Mouse (Mus musculus): ENCODE results near the gene Setd3. TPM values are rescaled to one million over a fixed set of nuclear protein-coding genes. Genes with fewer than 3 reads are reported as not detected.

Gene Setd3
- polyA plus RNA-seq, 1 experiment from 2014 or later = 81.5 TPM

GRCm38 (mm10) chr12:108163706-108164105, 15.4 kb downstream of the Setd3 start:
- Histone ChIP-seq H3K36me3 (replicated peaks) (peaks cover 57% of the 10 kb centered on the region), H3K27me3 (replicated peaks; ENCODE audit: low read depth, poor library complexity, severe bottlenecking) (no peaks in the 10 kb centered on the region)
- WGBS = 89% methylated on average over 3 of the region's 3 CpGs

GRCm38 (mm10) chr12:108162036-108162435, 17.1 kb downstream of the Setd3 start:
- 91% methylated on average over 1 of the region's 1 CpGs for WGBS
- H3K9me3 ChIP-seq = no peaks in the 10 kb centered on the region
- peak; percentile 19 for DNase-seq (ENCODE audit: low spot score)
- H3K27me3 ChIP-seq (replicated peaks; ENCODE audit: low read depth, poor library complexity, severe bottlenecking) = no peaks in the 10 kb centered on the region
- no peak overlapping the region for H3K4me3 ChIP-seq
- no peaks in the 10 kb centered on the region for H3K4me1 ChIP-seq
- no peak overlapping the region for H3K27ac ChIP-seq (replicated peaks)
- peaks cover 72% of the 10 kb centered on the region for H3K36me3 ChIP-seq (replicated peaks)

More at GRCm38 (mm10) chr12:108163706-108164105, 15.4 kb downstream of the Setd3 start:
- H3K9me3 ChIP-seq = no peaks in the 10 kb centered on the region
- peaks cover 2% of the 10 kb centered on the region; the same call in 1 of the 2 replicates for H3K4me1 ChIP-seq
- no peak for DNase-seq (ENCODE audit: low spot score)
- no peak overlapping the region for H3K27ac ChIP-seq (replicated peaks)
- H3K4me3 ChIP-seq = no peak overlapping the region

GRCm38 (mm10) chr12:108159863-108160262, 19.3 kb downstream of the Setd3 start:
- Histone ChIP-seq H3K9me3 (no peaks in the 10 kb centered on the region), H3K4me3 (no peak overlapping the region), H3K27ac (replicated peaks) (no peak overlapping the region), H3K27me3 (replicated peaks; ENCODE audit: low read depth, poor library complexity, severe bottlenecking) (no peaks in the 10 kb centered on the region), H3K36me3 (replicated peaks) (peaks cover 91% of the 10 kb centered on the region), H3K4me1 (no peaks in the 10 kb centered on the region)
- DNase-seq (ENCODE audit: low spot score) = no peak

GRCm38 (mm10) chr12:108152743-108153142, 26.4 kb downstream of the Setd3 start:
- Histone ChIP-seq H3K27ac (replicated peaks) (no peak overlapping the region), H3K27me3 (replicated peaks; ENCODE audit: low read depth, poor library complexity, severe bottlenecking) (no peaks in the 10 kb centered on the region), H3K4me3 (no peak overlapping the region), H3K36me3 (replicated peaks) (peaks cover 83% of the 10 kb centered on the region), H3K4me1 (no peaks in the 10 kb centered on the region), H3K9me3 (no peaks in the 10 kb centered on the region)
- WGBS = 93% methylated on average over 2 of the region's 2 CpGs
- DNase-seq (ENCODE audit: low spot score) = no peak

- Histone ChIP-seq H3K4me3 (no peak overlapping the region), H3K27me3 (replicated peaks; ENCODE audit: low read depth, poor library complexity, severe bottlenecking) (no peaks in the 10 kb centered on the region), H3K36me3 (replicated peaks) (peaks cover 79% of the 10 kb centered on the region), H3K4me1 (no peaks in the 10 kb centered on the region), H3K9me3 (no peaks in the 10 kb centered on the region), H3K27ac (replicated peaks) (no peak overlapping the region)
- DNase-seq (ENCODE audit: low spot score) = no peak
- WGBS = 82% methylated on average over 3 of the region's 3 CpGs
These were observed 29.4 kb downstream of the Setd3 start for GRCm38 (mm10) chr12:108149764-108150163.

GRCm38 (mm10) chr12:108145198-108145597, 33.9 kb downstream of the Setd3 start:
- WGBS = 95% methylated on average over 3 of the region's 3 CpGs
- Histone ChIP-seq H3K36me3 (replicated peaks) (peaks cover 68% of the 10 kb centered on the region), H3K27ac (replicated peaks) (no peak overlapping the region), H3K4me1 (no peaks in the 10 kb centered on the region), H3K4me3 (no peak overlapping the region), H3K27me3 (replicated peaks; ENCODE audit: low read depth, poor library complexity, severe bottlenecking) (no peaks in the 10 kb centered on the region), H3K9me3 (no peaks in the 10 kb centered on the region)
- DNase-seq (ENCODE audit: low spot score) = no peak

GRCm38 (mm10) chr12:108143624-108144498, 35.3 kb downstream of the Setd3 start:
- Histone ChIP-seq H3K9me3 (no peaks in the 10 kb centered on the region), H3K27me3 (replicated peaks; ENCODE audit: low read depth, poor library complexity, severe bottlenecking) (no peaks in the 10 kb centered on the region), H3K36me3 (replicated peaks) (peaks cover 71% of the 10 kb centered on the region), H3K4me3 (no peak overlapping the region), H3K27ac (replicated peaks) (no peak overlapping the region), H3K4me1 (no peaks in the 10 kb centered on the region)
- DNase-seq (ENCODE audit: low spot score) = no peak
- WGBS = 93% methylated on average over 5 of the region's 5 CpGs

GRCm38 (mm10) chr12:108135610-108136208, 43.4 kb downstream of the Setd3 start:
- H3K36me3 ChIP-seq (replicated peaks) = peaks cover 61% of the 10 kb centered on the region
- H3K27me3 ChIP-seq (replicated peaks; ENCODE audit: low read depth, poor library complexity, severe bottlenecking) = no peaks in the 10 kb centered on the region
- H3K4me3 ChIP-seq = no peak overlapping the region
- WGBS = 82% methylated on average over 6 of the region's 6 CpGs
- no peaks in the 10 kb centered on the region for H3K9me3 ChIP-seq
- H3K4me1 ChIP-seq = peaks cover 11% of the 10 kb centered on the region
- no peak for DNase-seq (ENCODE audit: low spot score)
- no peak overlapping the region for H3K27ac ChIP-seq (replicated peaks)

- Histone ChIP-seq H3K27ac (replicated peaks) (no peak overlapping the region), H3K9me3 (no peaks in the 10 kb centered on the region; the same call in 1 of the 2 replicates), H3K27me3 (replicated peaks; ENCODE audit: low read depth, poor library complexity, severe bottlenecking) (no peaks in the 10 kb centered on the region), H3K36me3 (replicated peaks) (peaks cover 73% of the 10 kb centered on the region), H3K4me3 (no peak overlapping the region), H3K4me1 (peaks cover 11% of the 10 kb centered on the region)
- WGBS = 82% methylated on average over 2 of the region's 2 CpGs
- DNase-seq (ENCODE audit: low spot score) = no peak
These were observed 45.9 kb downstream of the Setd3 start for GRCm38 (mm10) chr12:108133181-108133580.

- Histone ChIP-seq H3K4me1 (peaks cover 11% of the 10 kb centered on the region), H3K27ac (replicated peaks) (no peak overlapping the region), H3K27me3 (replicated peaks; ENCODE audit: low read depth, poor library complexity, severe bottlenecking) (no peaks in the 10 kb centered on the region), H3K4me3 (no peak overlapping the region), H3K9me3 (no peaks in the 10 kb centered on the region; the same call in 1 of the 2 replicates), H3K36me3 (replicated peaks) (peaks cover 74% of the 10 kb centered on the region)
- WGBS = 89% methylated on average over 8 of the region's 8 CpGs
- DNase-seq (ENCODE audit: low spot score) = no peak
These were observed 46.6 kb downstream of the Setd3 start for GRCm38 (mm10) chr12:108132450-108133070.

GRCm38 (mm10) chr12:108121288-108121687, 57.8 kb downstream of the Setd3 start:
- no peak overlapping the region for H3K27ac ChIP-seq (replicated peaks)
- WGBS = 5% methylated on average over 2 of the region's 2 CpGs
- peaks cover 22% of the 10 kb centered on the region for H3K4me1 ChIP-seq
- peaks cover 13% of the 10 kb centered on the region for H3K36me3 ChIP-seq (replicated peaks)
- H3K27me3 ChIP-seq (replicated peaks; ENCODE audit: low read depth, poor library complexity, severe bottlenecking) = no peaks in the 10 kb centered on the region
- DNase-seq (ENCODE audit: low spot score) = peak; percentile 77
- no peaks in the 10 kb centered on the region for H3K9me3 ChIP-seq
- no peak overlapping the region for H3K4me3 ChIP-seq

GRCm38 (mm10) chr12:108120434-108120833, 58.7 kb downstream of the Setd3 start:
- Histone ChIP-seq H3K9me3 (no peaks in the 10 kb centered on the region), H3K36me3 (replicated peaks) (peaks cover 21% of the 10 kb centered on the region), H3K27me3 (replicated peaks; ENCODE audit: low read depth, poor library complexity, severe bottlenecking) (no peaks in the 10 kb centered on the region), H3K4me3 (no peak overlapping the region), H3K4me1 (peaks cover 22% of the 10 kb centered on the region), H3K27ac (replicated peaks) (no peak overlapping the region)
- DNase-seq (ENCODE audit: low spot score) = no peak
- 73% methylated on average over 6 of the region's 6 CpGs for WGBS
